Mouse (Mus musculus) hindbrain, embryonic 16.5 days (tissue): Measurements from ENCODE around the gene Gabrp. TPM values are rescaled to one million over a fixed set of nuclear protein-coding genes. Genes with fewer than 3 reads are reported as not detected.

Source experiments
- polyA plus RNA-seq: library from polyadenylated mRNA; unstranded; fragments of >200 nt; fragmentation: Nextera tagmentation; extraction: Ambion mirVana; gene quantifications from 2 replicates; pipeline ENCODE4 v1.2.1, GENCODE M21; 2015

Gene Gabrp
- polyA plus RNA-seq, 1 experiment from 2014 or later: not detected

Other genes with a start within 250 kb of the Gabrp start
- 5.2 and 5.6 TPM in 2 replicates for gene Ranbp17, start 65.2 kb downstream of the Gabrp start, polyA plus RNA-seq
- gene D130052B06Rik, start 20.3 kb upstream of the Gabrp start, polyA plus RNA-seq: not detected in 2 replicates